Mouse (Mus musculus): ENCODE measurements around the gene Ddc. TPM values are rescaled to one million over a fixed set of nuclear protein-coding genes. Genes with fewer than 3 reads are reported as not detected.

Ddc gene
- total RNA-seq, 1 experiment from 2014 or later = not detected

DNA sequence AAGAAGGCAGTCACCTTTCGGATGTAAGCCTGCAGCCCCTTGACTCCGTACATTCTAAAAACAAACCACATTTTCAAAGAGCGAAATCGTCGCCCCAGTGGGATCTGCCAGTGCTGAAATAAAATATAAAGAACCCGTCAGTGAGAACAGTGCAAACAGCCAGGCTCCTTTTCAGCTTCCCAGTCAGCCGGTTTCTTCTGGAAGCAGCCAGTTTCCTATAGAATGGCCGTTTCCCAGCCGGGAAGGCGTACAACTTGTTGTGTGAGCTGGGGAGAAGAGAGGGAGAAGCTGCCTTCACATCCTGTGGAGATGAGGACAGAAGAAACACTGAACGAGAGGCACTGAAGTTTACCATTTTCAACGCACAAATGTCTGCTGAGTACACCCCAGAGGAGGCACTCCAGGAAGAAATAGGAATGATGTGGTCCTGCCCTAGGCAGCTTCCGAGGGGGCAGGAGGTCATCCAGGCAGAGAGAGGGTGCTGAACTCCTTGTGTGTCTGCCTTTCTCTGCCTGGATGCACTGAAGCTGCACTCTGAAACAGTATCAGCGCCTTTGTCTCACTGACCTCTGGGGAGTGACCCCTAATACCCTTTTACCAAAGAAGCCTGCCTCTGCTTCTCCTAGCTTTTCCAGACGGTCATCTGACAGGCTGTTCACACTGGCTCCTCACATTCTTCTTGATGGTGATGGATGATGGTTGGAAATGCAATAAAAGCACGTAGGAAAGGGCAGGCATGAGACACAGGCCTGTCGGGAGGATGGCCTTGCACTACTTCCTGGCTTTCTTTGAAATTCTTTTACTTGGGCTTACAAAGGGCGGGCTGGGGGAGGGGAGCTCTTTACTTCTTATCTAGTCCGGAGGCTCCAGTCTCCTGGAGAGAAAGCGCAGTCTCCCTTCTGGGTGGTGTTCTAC lies 75.5 kb downstream of the Ddc start:
- no peak for ATAC-seq (replicated peaks in 1 of 2; ENCODE audit: insufficient read depth in 1 of 2, low FRiP score in 2 of 2, low TSS enrichment in 1 of 2, low read depth in 1 of 2, poor library complexity in 2 of 2, severe bottlenecking in 2 of 2)

DNA sequence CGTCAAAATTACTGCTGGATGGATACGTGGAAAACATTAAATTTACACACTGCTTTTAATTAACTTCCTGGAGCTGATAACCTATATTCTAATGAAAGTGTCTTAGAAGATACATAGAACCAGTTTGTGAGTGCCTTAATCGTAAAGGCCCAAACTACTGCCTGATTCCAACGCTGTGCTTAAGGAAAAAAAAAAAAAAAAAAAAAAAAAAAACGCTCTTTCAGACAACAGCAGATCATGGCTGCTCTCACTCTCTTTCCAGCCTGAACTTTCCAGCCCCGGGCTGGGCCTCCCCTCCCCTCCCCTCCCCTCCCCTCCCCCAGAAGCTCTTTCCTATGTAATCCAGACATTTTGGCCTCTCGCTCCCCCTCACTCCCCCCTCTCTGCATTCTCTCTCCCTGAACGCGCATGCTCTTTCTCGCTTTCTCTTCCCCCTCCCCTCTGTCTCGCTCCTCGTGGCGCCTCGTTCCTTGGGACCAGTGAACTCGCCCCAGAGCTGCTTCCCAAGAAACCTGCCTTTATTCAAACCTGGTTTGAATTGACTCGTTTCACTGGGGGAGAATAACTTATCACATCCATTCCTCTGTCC lies 76.5 kb downstream of the Ddc start:
- ATAC-seq (replicated peaks in 1 of 2; ENCODE audit: insufficient read depth in 1 of 2, low FRiP score in 2 of 2, low TSS enrichment in 1 of 2, low read depth in 1 of 2, poor library complexity in 2 of 2, severe bottlenecking in 2 of 2) = no peak

DNA sequence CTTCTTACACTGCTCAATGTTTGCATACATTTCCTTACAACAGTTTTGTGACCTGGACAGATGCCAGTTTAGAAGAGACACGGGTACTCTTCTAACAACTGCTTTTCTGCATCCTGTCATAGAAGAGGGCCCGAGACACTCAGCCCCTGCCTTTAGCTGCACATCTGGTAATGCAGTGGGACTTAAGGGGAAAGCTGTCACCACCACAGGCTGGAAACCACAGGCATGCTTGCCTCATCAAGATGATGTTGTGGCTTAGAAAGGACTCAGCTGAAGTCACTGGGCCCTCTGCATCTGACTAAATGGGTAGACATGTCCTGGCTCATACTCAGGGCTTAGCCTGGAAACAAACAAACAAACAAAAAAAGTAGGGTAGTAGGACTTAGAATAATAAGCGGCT lies 77.2 kb downstream of the Ddc start:
- peak; percentile 72 to 82 for ATAC-seq (replicated peaks in 1 of 2; ENCODE audit: insufficient read depth in 1 of 2, low FRiP score in 2 of 2, low TSS enrichment in 1 of 2, low read depth in 1 of 2, poor library complexity in 2 of 2, severe bottlenecking in 2 of 2)

GRCm38 (mm10) chr11:11820251-11820650 lies 77.7 kb downstream of the Ddc start:
- ATAC-seq (replicated peaks in 1 of 2; ENCODE audit: insufficient read depth in 1 of 2, low FRiP score in 2 of 2, low TSS enrichment in 1 of 2, low read depth in 1 of 2, poor library complexity in 2 of 2, severe bottlenecking in 2 of 2) = peak; percentile 81 to 87

GRCm38 (mm10) chr11:11819206-11819605 lies 78.7 kb downstream of the Ddc start:
- ATAC-seq (replicated peaks in 1 of 2; ENCODE audit: insufficient read depth in 1 of 2, low FRiP score in 2 of 2, low TSS enrichment in 1 of 2, low read depth in 1 of 2, poor library complexity in 2 of 2, severe bottlenecking in 2 of 2) = no peak

GRCm38 (mm10) chr11:11818797-11819196 lies 79.1 kb downstream of the Ddc start:
- ATAC-seq (replicated peaks in 1 of 2; ENCODE audit: insufficient read depth in 1 of 2, low FRiP score in 2 of 2, low TSS enrichment in 1 of 2, low read depth in 1 of 2, poor library complexity in 2 of 2, severe bottlenecking in 2 of 2) = no peak

- no peak for ATAC-seq (replicated peaks in 1 of 2; ENCODE audit: insufficient read depth in 1 of 2, low FRiP score in 2 of 2, low TSS enrichment in 1 of 2, low read depth in 1 of 2, poor library complexity in 2 of 2, severe bottlenecking in 2 of 2)
Measured at GRCm38 (mm10) chr11:11815737-11816136, 82.2 kb downstream of the Ddc start.

GRCm38 (mm10) chr11:11811906-11812480 lies 86.0 kb downstream of the Ddc start:
- peak; percentile 54 to 70; a peak in 3 of 4 replicates for ATAC-seq (replicated peaks in 1 of 2; ENCODE audit: insufficient read depth in 1 of 2, low FRiP score in 2 of 2, low TSS enrichment in 1 of 2, low read depth in 1 of 2, poor library complexity in 2 of 2, severe bottlenecking in 2 of 2)

DNA sequence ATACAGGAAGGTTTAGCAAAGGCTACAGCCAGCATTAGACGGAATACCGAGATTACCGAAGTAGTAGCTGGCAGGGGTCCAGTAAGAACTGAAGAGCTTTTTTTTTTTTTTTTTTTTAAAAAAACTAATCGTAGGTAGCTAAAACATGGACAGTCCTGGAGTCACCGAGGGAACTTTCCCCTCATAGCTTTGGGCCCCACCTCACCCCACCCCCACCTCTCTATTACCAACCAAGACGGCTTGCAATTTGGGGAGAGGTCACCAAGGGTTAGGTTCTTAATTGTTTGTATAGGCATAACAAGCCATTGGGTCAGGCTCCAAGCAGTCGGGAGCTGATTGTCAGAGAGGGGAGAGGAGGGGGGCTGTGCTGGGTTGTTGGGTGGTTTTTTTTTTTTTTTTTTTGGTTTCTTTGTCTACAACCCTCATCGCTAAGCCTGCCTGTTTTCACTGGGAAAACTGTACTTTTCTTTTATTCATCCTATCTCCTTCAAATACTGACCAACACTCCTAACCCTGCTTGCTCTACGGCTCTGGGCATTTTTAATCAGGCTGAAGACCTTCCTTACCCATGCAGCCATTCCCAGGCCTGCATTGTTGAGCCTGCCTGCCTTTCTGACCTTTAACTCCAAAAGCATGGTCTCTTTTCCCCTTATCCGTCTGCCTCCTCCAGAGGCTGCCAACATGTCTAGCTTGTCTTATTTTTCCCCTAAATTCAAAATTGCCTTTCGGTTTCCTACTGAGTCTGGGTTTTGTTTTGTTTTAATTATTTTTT lies 88.4 kb downstream of the Ddc start:
- no peak for ATAC-seq (replicated peaks in 1 of 2; ENCODE audit: insufficient read depth in 1 of 2, low FRiP score in 2 of 2, low TSS enrichment in 1 of 2, low read depth in 1 of 2, poor library complexity in 2 of 2, severe bottlenecking in 2 of 2)

DNA sequence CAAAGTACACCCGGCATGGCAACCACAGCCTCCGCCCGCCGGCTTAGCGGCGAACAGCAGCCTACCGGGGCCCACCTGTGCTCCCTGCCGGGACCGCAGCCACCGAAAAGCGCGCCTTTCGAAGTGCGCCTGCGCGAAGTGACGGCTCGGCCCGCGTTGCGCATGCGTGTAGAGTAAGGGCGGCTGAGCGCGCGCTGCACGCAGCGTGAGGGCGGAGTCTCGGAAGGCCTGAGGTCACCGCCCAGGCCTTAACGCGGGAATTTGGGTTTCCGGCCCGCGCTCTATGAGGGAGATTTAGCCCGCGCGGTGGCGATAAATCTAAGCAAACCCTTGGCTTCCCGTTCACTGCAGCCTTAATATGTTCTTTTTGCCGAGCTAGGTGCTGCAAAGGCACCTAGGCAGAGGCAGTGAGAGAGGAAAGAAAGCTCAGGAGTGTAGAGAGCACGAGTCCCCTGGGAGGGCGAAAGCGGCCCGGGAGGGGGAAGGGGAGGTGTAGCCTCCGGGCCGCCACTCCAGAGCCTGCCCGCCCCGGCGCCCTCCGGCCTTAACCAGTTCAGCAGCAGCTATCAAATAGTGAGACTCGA lies 89.0 kb downstream of the Ddc start, which contains the start of gene Fignl1:
Gene Fignl1, minus strand, starts transcription at position 143 of the 584 bp plus-strand sequence.
- ATAC-seq (replicated peaks in 1 of 2; ENCODE audit: insufficient read depth in 1 of 2, low FRiP score in 2 of 2, low TSS enrichment in 1 of 2, low read depth in 1 of 2, poor library complexity in 2 of 2, severe bottlenecking in 2 of 2) = peak; percentile 84 to 94

DNA sequence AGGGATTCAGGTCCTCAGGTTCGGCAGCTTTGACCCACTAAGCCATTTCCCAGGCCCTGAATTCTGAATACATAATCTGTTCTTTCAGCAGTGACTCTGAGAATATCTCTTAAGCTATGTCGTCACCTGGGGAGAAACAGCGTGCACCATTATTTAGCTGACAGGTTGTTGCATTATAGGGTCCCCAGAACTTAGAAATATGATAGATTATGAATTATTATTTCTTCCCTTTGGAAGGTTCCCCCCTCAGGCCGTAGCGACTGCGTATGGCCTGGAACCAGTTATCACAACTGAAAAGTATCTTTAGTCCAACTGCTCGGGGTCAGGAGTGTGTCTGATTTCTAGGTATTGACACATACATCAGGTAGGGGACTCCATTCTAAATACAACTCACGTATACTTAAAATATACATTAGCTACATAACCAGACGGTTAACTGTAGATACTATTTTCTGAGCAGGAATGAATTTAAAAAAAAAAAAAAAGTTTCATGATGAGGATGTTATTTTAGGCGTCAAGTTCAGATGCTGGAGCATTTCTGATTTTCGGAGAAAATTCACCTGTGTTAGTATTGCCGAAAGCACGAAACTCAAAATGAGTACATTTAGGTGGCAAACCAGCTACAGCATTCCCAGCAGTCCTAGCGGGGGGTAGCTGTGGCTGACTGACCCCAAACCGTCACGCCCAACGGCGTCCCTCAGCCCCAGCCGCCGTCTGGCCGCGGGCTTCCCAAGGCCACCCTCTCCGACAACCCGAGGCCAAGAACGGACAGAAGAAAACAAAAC lies 89.7 kb downstream of the Ddc start:
- ATAC-seq (replicated peaks in 1 of 2; ENCODE audit: insufficient read depth in 1 of 2, low FRiP score in 2 of 2, low TSS enrichment in 1 of 2, low read depth in 1 of 2, poor library complexity in 2 of 2, severe bottlenecking in 2 of 2) = no peak

DNA sequence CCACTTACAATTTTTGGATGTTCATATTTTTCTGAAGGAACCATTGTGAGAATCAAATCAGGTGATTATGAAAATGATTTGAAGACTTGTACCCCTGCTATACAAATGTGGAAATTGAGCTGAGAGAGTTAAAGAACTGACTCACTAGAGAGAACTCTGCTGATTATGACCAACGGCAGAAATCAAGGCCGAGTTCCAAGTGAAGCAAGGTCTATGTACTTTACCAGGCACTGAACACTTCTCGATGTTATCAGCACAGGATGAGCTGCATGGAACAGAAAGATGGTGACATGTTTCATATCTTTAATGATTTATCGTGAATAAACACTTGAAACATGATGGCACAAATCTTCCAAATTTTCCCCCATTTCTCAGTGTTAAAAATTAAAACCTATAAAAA lies 92.0 kb downstream of the Ddc start:
- no peak for ATAC-seq (replicated peaks in 1 of 2; ENCODE audit: insufficient read depth in 1 of 2, low FRiP score in 2 of 2, low TSS enrichment in 1 of 2, low read depth in 1 of 2, poor library complexity in 2 of 2, severe bottlenecking in 2 of 2)

GRCm38 (mm10) chr11:11804421-11804820 lies 93.5 kb downstream of the Ddc start:
- no peak for ATAC-seq (replicated peaks in 1 of 2; ENCODE audit: insufficient read depth in 1 of 2, low FRiP score in 2 of 2, low TSS enrichment in 1 of 2, low read depth in 1 of 2, poor library complexity in 2 of 2, severe bottlenecking in 2 of 2)

DNA sequence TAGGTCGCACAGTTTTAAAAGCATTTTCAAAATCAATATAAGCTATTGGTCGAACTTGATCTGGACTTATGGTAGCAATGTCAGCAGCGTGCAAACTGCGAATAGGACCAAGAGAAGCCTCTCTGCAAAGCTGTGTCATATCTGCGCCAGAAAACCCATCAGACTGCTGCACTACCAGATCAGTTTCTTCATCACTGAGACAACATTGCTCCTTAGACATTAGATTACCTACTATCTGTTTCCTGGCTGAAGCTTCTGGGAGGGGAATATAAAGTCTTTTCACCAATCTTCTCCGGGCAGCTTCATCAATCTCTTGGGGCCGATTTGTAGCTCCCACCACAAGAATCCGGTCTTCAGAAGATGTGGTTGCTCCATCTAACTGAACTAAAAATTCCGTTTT lies 96.9 kb downstream of the Ddc start:
- no peak for ATAC-seq (replicated peaks in 1 of 2; ENCODE audit: insufficient read depth in 1 of 2, low FRiP score in 2 of 2, low TSS enrichment in 1 of 2, low read depth in 1 of 2, poor library complexity in 2 of 2, severe bottlenecking in 2 of 2)

- no peak for ATAC-seq (replicated peaks in 1 of 2; ENCODE audit: insufficient read depth in 1 of 2, low FRiP score in 2 of 2, low TSS enrichment in 1 of 2, low read depth in 1 of 2, poor library complexity in 2 of 2, severe bottlenecking in 2 of 2)
Measured at GRCm38 (mm10) chr11:11800304-11800703, 97.6 kb downstream of the Ddc start.

- no peak for ATAC-seq (replicated peaks in 1 of 2; ENCODE audit: insufficient read depth in 1 of 2, low FRiP score in 2 of 2, low TSS enrichment in 1 of 2, low read depth in 1 of 2, poor library complexity in 2 of 2, severe bottlenecking in 2 of 2)
Measured at GRCm38 (mm10) chr11:11798690-11799089, 99.3 kb downstream of the Ddc start.

GRCm38 (mm10) chr11:11794626-11795025 lies 103.3 kb downstream of the Ddc start:
- ATAC-seq (replicated peaks in 1 of 2; ENCODE audit: insufficient read depth in 1 of 2, low FRiP score in 2 of 2, low TSS enrichment in 1 of 2, low read depth in 1 of 2, poor library complexity in 2 of 2, severe bottlenecking in 2 of 2) = no peak
